Mouse (Mus musculus) kidney, postnatal 0 days (tissue): ENCODE measurements at regions not wholly inside any gene's neighbourhood (a gene's known extent, or its start where the extent isn't known, plus 50 kb on each side); places are given as distances from the start of the nearest gene placed in this dataset.

Source experiments
- ATAC-seq: fragments of 200-750 bp; cut with Nextera tagmentation; replicated peaks from 2 replicates; pipeline ENCODE4 v1.8.0; 2017; ENCODE audit warnings: low read depth, moderate number of reproducible peaks, moderate TSS enrichment, moderate library complexity; ENCODE audit not compliant: low FRiP score
- DNase-seq: peaks from one replicate; pipeline ENCODE4 v3.0.0-alpha.2; 2016; ENCODE audit warnings: low spot score
- H3K27ac ChIP-seq: fragments of 300-500 bp; sonication (generic); 2 replicates; pipeline ENCODE4 v1.5.1; 2014; ENCODE audit warnings: mild to moderate bottlenecking
- H3K27me3 ChIP-seq: fragments of 300-500 bp; sonication (generic); 2 replicates; pipeline ENCODE4 v1.6.1; 2014; ENCODE audit warnings: low read length, mixed read lengths; ENCODE audit not compliant: insufficient read depth
- H3K36me3 ChIP-seq: fragments of 300-500 bp; sonication (generic); 2 replicates; pipeline ENCODE4 v1.6.1; 2014; ENCODE audit warnings: low read length, mixed read lengths; ENCODE audit not compliant: insufficient read depth
- H3K4me1 ChIP-seq: fragments of 300-500 bp; sonication (generic); replicated peaks from 2 replicates; pipeline ENCODE4 v1.6.1; 2014; ENCODE audit warnings: antibody characterized with exemption, low read length, mixed read lengths; ENCODE audit not compliant: insufficient read depth
- H3K4me2 ChIP-seq: fragments of 300-500 bp; sonication (generic); 2 replicates; pipeline ENCODE4 v1.6.1; 2014; ENCODE audit warnings: mild to moderate bottlenecking, low read length, moderate library complexity, mixed read lengths
- H3K4me3 ChIP-seq: fragments of 300-500 bp; sonication (generic); replicated peaks from 2 replicates; pipeline ENCODE4 v1.5.1; 2014; ENCODE audit warnings: low read depth, low read length
- H3K9ac ChIP-seq: fragments of 300-500 bp; sonication (generic); 2 replicates; pipeline ENCODE4 v1.6.1; 2014; ENCODE audit warnings: low read depth, low read length
- H3K9me3 ChIP-seq: fragments of 300-500 bp; sonication (generic); replicated peaks from 2 replicates; pipeline ENCODE4 v1.6.1; 2016; ENCODE audit warnings: low read length, inconsistent platforms, mixed read lengths
- CTCF ChIP-seq: IDR thresholded peaks from 2 replicates; pipeline ENCODE4 v1.5.1; 2016; ENCODE audit warnings: antibody characterized with exemption, low read depth, mild to moderate bottlenecking, moderate library complexity
- WGBS: fragments of 180-500 bp; shearing (Covaris S2); extraction: QIAGEN DNeasy Blood & Tissue Kit; methylation state at CpG from one replicate; pipeline ENCODE4 v1.1.7; 2014; 5-methylcytosine and 5-hydroxymethylcytosine counted together

GRCm38 (mm10) chr19:21140456-21140855 is 131.6 kb upstream of the Zfand5 start:
- H3K9ac ChIP-seq: no peak overlapping the region
- no peaks in the 10 kb centered on the region; the same call in 1 of the 2 replicates for H3K4me1 ChIP-seq
- H3K4me2 ChIP-seq: no peak overlapping the region
- H3K36me3 ChIP-seq: no peaks in the 10 kb centered on the region
- H3K27ac ChIP-seq: no peak overlapping the region
- 26% methylated on average over 3 of the region's 3 CpGs for WGBS
- ATAC-seq (no peak), DNase-seq (no peak)
- no peak overlapping the region for H3K4me3 ChIP-seq
- H3K9me3 ChIP-seq: no peaks in the 10 kb centered on the region
- no peak for TF ChIP-seq CTCF
- no peaks in the 10 kb centered on the region for H3K27me3 ChIP-seq

GRCm38 (mm10) chr19:21138998-21139495 is 133.0 kb upstream of the Zfand5 start:
- no peak for TF ChIP-seq CTCF
- Histone ChIP-seq H3K9me3 (no peaks in the 10 kb centered on the region), H3K9ac (no peak overlapping the region), H3K4me3 (no peak overlapping the region), H3K36me3 (no peaks in the 10 kb centered on the region), H3K27ac (no peak overlapping the region), H3K4me2 (no peak overlapping the region), H3K4me1 (no peaks in the 10 kb centered on the region; the same call in 1 of the 2 replicates), H3K27me3 (no peaks in the 10 kb centered on the region)
- ATAC-seq (no peak), DNase-seq (no peak)
- 83% methylated on average over 8 of the region's 8 CpGs for WGBS

DNA sequence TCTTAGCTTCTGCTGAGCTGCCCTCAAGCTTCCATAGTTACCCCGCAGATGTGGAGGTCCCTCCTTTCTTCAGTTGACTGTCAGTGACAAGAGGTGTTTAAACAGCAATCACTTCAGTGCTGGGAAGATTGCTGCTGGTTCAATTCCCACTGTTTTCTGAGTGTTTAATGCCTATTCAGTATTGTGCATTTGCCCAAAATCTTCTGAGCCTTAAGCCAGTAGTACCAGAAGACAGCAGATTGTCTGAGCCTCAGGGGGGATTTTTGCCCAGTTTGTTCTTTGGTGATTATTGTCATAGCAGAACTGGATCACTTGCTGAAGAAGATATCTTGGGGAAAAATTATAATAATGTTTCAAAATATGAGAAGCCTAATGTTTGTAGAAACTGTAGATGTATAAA is 135.3 kb upstream of the Zfand5 start:
- Histone ChIP-seq H3K27ac (no peak overlapping the region), H3K4me2 (no peak overlapping the region), H3K4me1 (no peaks in the 10 kb centered on the region), H3K4me3 (no peak overlapping the region), H3K9ac (no peak overlapping the region), H3K27me3 (no peaks in the 10 kb centered on the region), H3K9me3 (no peaks in the 10 kb centered on the region), H3K36me3 (no peaks in the 10 kb centered on the region)
- ATAC-seq (no peak), DNase-seq (no peak)
- no peak for TF ChIP-seq CTCF
- WGBS: 96% methylated on average over 1 of the region's 1 CpGs

GRCm38 (mm10) chr19:21135998-21136380 is 136.1 kb upstream of the Zfand5 start:
- 66% methylated on average over 5 of the region's 5 CpGs for WGBS
- no peak for TF ChIP-seq CTCF
- ATAC-seq: no peak

GRCm38 (mm10) chr19:21135297-21135997 is 136.6 kb upstream of the Zfand5 start:
- H3K27ac ChIP-seq: no peak overlapping the region
- 52% methylated on average over 6 of the region's 6 CpGs for WGBS
- DNase-seq (no peak), ATAC-seq (no peak)
- H3K4me3 ChIP-seq: no peak overlapping the region
- no peak overlapping the region for H3K4me2 ChIP-seq
- H3K4me1 ChIP-seq: no peaks in the 10 kb centered on the region
- H3K9me3 ChIP-seq: no peaks in the 10 kb centered on the region
- no peak overlapping the region for H3K9ac ChIP-seq
- H3K36me3 ChIP-seq: no peaks in the 10 kb centered on the region
- TF ChIP-seq CTCF: no peak
- no peaks in the 10 kb centered on the region for H3K27me3 ChIP-seq

More at GRCm38 (mm10) chr19:21135998-21136380, 136.1 kb upstream of the Zfand5 start:
- no peak overlapping the region for H3K9ac ChIP-seq
- no peak overlapping the region for H3K4me2 ChIP-seq
- no peaks in the 10 kb centered on the region for H3K4me1 ChIP-seq
- H3K36me3 ChIP-seq: no peaks in the 10 kb centered on the region
- no peak for DNase-seq
- H3K9me3 ChIP-seq: no peaks in the 10 kb centered on the region
- no peak overlapping the region for H3K27ac ChIP-seq
- H3K4me3 ChIP-seq: no peak overlapping the region
- H3K27me3 ChIP-seq: no peaks in the 10 kb centered on the region

- ATAC-seq (no peak), DNase-seq (no peak)
- H3K27me3 ChIP-seq: no peaks in the 10 kb centered on the region
- H3K4me2 ChIP-seq: no peak overlapping the region
- H3K9me3 ChIP-seq: no peaks in the 10 kb centered on the region
- no peak overlapping the region for H3K27ac ChIP-seq
- 86% methylated on average over 5 of the region's 5 CpGs for WGBS
- no peaks in the 10 kb centered on the region for H3K4me1 ChIP-seq
- H3K9ac ChIP-seq: no peak overlapping the region
- no peak for TF ChIP-seq CTCF
- H3K36me3 ChIP-seq: no peaks in the 10 kb centered on the region
- H3K4me3 ChIP-seq: no peak overlapping the region
These were observed 142.4 kb upstream of the Zfand5 start for GRCm38 (mm10) chr19:21129653-21130052.
